Mouse (Mus musculus) left cerebral cortex, adult 8-10 months (tissue): Measurements from ENCODE around the gene Aqp3. TPM values are rescaled to one million over a fixed set of nuclear protein-coding genes. Genes with fewer than 3 reads are reported as not detected.
"Not testable (repeated sequence)": the region's sequence is repeated elsewhere in the genome, so short reads cannot be mapped to it uniquely, and the experiment has no call there.

ENCODE experiments used
- DNase-seq, 2 experiments: peaks; one replicate each; pipeline ENCODE4 v3.0.0; 2022; ENCODE audit warnings: low spot score in 2 of 2
- total RNA-seq, 4 experiments: library from RNA; stranded (reverse); gene quantifications; 2 replicates each; pipeline ENCODE4 v1.2.4; 2022

Gene Aqp3
- total RNA-seq, 4 experiments from 2014 or later, result not detected

DNA sequence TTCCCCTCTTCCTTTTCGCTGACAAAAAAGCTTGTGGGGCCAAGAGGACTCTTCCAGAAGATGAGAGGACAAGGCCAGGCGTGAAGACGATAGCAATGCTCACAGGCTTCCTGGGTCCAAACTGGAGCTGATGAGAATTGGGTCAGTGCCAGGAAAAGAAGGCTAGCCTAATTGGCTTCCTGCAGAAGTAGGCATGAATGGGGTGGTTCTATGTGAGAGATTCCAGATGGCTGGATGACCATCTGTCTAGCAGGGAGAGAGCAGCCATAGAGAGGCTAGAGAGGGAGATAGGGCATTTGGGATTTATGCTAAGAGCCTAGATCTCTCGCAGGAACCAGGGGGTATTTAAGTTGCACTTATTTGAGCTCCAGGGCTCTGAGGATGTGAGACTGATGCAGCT is 9.5 kb upstream of the Aqp3 start:
- DNase-seq, result no peak

DNA sequence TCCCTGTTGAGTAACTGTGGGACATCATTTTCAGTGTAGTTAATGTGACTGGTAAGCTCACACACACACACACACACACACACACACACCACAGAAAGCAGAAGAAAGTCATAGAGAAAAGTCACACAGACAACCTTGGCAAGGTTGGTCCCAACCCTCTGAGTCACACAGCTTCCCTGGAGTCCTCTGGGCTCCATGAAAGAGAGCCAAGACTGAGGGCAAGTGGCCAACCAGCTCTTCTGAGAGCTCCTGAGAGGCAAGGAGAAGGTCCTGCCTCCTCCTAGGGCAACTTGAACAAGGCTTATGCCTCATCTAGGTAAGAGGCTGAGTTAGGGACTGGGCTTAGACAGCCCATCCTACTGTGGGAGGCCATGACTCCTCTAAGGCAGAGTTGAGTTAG is 4.9 kb upstream of the Aqp3 start:
- DNase-seq, result no peak

DNA sequence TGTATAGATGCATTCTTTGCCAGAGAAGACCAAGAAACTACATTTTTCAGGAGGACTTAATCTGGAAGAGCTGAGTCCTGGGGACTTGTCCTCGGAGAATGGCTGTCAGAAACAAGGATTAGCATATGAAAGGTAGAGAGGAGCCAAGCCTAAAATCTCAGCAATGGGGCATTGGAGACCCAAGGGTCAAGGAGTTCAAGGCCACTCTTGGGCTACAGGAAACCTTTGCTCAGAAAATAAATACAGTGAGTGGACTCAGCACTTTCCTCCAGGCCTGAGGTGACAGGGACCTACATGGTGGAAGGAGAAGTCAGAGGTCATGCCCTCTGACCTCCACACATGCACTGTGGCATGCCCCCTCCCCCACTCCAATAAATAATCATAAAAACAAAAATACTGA is 3.0 kb upstream of the Aqp3 start:
- DNase-seq, result no peak

DNA sequence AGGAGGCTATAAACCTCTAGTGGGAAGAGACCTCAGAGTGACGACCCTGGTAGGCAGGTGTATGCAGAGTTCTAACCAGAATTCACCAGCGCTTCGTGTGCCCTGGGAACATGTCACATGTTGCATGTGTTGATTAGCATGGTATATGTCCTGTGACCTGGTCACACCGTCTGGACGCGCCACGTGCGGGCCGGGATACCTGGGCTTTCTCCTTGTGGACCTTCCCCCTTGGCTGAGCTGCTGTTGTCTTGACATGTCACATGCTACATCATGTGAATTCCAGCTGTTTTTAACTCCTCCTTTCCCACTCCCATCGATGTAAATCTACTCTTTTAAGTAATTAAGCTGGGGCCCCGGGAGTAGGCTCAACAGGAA is 581 bp upstream of the Aqp3 start:
- no peak for DNase-seq

DNA sequence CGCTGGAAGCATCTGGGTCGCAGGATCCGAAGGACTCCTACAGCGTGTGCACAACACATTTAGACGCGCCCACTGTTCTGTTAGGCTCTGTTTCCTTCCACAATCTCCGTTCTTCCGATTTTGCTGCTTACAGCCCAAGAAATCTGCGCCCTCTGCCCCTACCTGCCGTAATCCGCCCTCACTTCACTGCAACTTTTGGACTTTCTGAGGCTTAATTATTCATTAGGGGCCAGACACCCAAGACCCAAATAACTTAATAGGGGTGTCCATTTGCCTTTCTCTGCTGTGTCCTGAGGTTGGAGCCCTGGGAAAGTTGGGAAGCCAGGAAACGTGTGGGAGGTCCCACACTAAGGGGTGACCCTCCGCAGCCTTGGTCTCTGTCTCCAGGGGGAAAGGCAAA is 602 bp downstream of the Aqp3 start:
- no peak for DNase-seq

DNA sequence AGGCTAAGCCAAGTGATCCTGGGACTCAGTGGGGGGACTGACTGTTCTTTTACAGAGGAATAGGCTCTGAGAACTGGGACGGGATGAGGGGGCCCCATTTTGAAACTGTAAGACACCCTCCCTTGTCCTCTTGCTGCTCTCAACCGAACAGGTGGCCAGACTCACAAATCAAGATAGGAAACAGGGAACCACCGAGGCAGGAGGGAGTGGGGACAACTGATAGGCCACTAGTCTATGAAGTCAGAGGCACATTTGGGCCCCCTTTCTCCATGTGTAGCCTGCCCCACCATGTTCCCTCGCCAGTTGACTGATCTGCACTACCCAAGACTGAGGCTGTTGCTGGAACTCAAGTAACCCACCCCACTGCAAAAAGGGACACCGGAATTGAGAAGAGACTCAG is 1.2 kb downstream of the Aqp3 start:
- DNase-seq, result no peak

DNA sequence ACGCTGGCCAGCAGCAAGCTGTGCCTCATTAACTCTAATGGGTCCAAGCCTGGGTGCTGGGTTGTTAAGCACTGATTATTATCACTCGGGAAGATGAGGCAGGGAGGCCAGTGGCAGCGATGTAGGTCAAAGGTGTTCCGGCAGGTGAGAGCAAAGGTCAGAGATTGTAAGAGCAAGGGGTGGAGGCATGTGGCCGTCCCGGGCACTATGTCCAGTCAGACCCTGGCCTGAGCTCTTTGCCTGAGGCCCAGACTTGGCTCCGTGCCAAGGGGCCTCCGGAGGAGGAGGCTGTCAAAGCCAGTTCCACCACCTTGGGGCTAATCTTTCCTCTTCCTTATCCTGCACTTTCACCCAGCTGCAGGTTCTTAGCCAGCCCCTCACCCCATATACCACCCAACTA is 1.8 kb downstream of the Aqp3 start:
- no peak for DNase-seq

DNA sequence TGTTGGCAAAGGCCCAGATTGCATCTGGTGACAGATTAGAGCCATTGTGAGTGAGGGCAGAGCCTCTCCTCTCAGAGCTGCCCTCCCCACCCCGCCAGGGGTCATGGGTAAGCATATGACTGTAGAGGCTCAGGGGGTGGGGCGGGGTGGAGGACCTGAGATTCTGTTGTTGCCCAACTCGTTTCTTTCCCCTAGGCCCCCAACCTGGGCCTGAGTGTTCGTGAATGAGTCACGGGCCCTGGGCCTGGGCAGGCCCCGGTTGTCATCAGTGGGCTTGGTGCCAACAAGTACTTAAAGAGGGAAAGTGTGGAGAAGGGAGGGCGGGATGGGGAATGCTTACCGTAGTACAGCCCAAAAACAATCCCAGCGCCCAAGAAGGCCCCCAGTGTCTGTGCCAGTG is 3.6 kb downstream of the Aqp3 start:
- DNase-seq, result no peak

DNA sequence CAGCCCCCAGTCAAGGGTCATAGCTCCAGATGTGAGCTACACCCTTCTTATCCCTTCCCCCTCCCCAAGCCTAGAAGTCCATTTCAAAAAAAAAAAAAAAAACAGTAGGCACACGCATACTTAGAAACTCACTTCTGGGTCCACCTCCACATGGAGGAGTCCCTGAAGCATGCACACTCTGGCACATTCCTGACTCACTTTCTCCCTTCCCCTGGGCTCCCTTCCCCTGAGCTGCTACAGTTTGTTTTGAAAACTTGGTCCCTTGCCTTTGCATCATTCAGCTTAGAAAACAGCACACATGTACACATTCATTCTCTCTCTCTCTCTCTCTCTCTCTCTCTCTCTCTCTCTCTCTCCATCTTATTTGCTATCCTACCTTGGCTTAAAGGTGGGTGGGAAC is 5.0 kb downstream of the Aqp3 start:
- DNase-seq, result no peak

DNA sequence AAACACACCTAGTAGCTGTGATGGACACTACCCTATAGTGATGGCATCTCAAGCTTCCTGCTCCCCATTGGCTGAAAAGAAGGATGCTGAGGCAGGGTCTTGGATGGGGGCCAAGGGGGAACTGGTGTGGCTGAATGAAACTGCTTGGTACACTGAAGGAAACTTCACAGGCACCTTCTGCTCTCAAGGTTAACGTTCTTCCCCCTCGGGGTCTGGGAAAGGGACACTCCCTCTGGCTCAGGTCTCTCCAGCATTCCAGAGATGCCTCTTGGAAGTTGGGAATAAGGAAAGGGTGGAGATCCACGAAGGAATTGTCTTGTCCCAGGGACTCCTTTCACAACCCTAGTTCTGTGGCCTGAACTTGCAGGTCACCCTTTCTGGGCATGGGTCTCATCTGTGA is 6.6 kb downstream of the Aqp3 start:
- no peak for DNase-seq

DNA sequence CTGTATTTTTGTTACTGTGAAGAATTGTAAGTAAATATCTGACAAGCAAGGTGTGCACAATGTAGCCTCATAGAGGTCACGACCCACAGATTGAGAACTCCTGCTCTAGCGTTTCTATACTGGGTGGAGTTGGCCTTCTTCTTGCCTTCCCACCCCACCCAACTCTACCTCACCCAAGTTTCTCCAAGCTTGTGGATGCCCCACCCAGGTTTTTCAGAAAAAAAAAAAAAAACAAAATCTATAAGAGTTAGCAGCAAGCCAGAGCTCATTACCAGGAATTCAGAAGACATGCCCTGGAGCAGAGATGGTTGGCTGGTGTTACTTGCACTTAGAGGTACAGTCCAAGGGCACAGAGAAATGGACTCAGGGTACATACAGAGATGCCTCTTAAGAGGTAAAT is 8.3 kb downstream of the Aqp3 start:
- no peak for DNase-seq

DNA sequence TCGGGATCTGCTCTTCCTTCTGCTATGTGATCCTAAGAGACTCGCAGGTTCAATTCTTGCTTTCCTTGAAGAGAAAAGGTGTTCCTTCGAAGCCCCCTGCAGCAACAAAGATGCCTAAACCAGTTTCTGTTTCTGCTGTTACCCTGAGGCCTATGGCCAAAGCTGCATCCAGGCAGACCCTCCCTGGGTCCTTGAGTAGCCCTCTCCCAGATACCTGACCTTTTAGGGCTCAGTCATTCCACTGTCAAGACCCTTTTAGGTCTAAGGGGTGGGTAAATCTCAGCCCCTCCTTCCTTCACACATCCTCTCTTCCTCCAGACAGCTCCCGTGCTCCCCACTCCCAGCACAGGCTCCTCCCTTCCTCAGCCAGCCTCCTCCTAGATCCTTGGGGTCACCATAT is 8.8 kb downstream of the Aqp3 start:
- no peak for DNase-seq

DNA sequence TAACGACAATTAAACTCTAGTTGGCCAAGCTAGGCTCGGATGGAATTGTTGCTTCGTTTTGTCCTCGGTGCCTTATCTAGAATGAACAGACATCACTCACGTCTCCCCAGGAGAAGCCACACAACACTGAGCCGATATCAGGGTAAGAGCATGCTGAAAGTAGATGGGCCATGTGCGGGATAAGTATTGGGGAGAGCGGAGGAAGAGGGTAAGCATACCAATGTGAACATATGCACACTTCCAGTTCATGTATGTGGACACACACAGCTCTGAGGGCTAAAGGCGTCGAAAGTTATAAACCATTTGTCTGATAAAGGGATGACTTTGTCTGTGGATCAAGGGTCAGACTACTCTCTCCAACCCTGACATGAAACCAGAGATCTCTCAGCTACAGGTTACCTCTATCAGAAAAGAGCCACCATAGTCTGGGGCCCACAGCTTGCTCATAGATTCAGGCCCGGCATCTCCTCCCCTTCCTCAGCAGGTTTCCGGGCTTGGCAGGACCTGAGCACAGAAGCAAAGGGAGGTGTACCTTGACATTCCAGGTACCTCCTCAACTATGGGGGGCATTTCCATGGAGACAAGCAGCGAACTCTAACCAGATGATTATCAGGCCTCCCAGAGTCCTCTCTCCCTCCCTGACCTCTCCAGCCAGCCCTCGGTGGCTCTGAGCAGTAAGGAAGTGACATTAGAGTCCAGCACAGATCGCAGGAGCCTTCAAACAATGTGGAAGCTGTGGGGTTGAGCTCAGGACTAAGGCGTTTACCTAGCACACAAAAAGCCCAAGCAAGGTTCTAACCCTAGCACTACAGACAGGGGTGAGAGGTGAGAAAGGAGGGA is 10.3 kb downstream of the Aqp3 start:
- DNase-seq, result no peak

DNA sequence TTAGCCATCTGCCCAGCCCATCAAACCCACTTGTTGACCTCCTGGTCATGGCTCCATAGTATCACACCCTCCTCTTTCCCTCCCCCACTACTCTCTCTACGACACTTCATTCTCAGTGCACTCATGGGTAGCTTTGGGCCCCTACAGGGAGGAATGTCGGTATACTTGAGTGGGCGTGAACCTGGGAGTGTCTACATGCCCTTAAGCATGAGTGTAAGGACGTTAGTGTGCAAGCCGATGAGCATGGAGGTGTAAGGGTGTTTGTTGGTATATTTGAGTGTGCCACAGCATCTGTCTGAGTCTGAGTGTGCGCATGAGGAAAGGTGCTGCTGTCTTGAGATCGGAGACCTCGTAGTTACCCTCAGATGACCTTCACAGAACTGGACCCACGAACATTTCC is 11.0 kb downstream of the Aqp3 start:
- DNase-seq, result no peak

DNA sequence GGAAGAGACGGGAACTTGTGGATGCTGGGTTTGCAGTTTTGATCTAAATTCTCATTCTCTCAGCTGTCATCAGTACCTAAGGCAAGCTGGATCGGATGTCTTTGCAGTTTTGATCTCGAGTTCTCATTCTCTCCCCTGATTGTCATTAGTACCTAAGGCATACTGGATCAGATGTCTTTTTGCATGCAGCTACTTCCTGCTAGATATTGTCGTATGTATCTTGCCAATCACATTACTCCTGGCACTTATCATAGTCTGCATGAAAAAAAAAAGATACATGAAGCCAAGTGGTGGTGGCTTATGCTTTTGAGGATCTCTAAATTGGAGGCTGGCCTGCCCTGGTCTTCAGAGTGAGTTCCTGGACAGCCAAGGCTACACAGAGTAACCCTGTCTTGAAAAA is 13.2 kb downstream of the Aqp3 start:
- no peak for DNase-seq

DNA sequence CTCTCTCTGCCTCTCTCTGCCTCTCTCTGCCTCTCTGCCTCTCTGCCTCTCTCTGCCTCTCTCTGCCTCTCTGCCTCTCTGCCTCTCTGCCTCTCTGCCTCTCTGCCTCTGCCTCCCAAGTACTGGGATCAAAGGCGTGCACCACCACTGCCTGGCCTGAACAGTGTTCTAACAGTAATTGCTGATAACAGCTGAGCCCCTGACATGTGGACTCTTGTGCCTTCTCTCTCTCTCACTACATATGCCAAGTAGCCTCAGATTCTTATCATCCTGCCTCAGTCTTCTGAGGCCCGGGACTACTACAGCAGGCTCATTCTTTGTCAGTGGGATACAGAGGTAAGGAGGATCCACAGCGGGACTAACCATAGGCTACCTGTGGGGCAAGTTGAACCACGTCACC is 15.2 kb downstream of the Aqp3 start:
- not testable (repeated sequence) for DNase-seq

DNA sequence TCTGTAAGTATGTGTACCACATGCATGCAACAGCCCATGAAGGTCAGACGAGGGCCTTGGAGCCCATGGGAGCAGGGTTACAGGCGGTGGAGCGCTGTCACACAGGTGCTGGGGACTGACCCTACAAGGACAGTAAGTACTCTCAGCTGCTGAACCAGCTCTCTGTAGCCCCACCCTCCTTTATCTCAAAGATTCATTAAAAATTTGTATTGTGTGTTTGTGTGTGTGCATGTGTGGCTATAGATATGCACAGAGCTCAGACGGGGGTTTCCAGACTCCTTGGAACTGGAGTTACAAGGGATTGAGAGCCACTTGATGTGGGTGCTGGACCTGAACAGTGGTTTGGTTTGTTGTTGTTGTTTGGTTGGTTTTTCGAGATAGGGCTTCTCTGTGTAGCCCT is 16.2 kb downstream of the Aqp3 start:
- no peak for DNase-seq

DNA sequence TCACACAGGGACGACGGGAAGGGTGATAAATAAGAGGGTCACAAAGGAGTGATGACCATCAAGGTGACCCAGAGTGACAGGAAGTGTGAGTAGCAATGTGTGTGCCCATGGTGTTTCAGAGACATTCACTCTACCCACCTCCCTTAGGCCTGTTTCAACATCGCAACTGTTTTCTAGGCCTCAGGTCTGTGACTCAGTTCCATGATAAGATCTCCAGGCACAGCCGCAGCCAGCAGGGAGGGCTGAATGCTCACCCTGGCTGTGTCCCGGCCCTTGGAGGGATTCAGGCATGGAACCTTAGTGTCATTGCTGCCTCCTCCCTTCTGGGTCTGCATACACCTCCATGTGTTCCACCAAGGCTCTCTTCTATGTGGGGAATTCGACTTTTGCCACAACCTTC is 19.3 kb downstream of the Aqp3 start:
- DNase-seq, result no peak

DNA sequence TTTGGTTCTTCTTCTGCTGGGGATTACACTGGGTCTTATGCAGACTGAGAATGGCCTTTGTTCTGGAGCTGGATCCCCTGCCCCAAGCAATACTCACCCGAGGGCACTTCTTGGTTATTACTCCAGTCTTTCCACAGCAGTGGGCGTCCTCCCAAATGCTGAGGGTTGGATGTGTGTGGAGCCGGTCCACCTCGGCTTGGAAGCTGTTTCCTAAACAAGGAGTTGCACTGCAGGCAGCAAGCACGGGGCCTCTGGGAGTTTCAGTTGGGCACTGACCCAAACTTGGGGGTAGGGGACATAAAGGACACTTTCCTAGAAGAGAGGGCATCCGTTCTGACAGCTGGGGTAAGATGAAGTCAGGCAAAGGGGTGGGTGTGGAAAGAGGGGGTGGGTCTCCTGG is 23.5 kb downstream of the Aqp3 start:
- DNase-seq, result no peak

DNA sequence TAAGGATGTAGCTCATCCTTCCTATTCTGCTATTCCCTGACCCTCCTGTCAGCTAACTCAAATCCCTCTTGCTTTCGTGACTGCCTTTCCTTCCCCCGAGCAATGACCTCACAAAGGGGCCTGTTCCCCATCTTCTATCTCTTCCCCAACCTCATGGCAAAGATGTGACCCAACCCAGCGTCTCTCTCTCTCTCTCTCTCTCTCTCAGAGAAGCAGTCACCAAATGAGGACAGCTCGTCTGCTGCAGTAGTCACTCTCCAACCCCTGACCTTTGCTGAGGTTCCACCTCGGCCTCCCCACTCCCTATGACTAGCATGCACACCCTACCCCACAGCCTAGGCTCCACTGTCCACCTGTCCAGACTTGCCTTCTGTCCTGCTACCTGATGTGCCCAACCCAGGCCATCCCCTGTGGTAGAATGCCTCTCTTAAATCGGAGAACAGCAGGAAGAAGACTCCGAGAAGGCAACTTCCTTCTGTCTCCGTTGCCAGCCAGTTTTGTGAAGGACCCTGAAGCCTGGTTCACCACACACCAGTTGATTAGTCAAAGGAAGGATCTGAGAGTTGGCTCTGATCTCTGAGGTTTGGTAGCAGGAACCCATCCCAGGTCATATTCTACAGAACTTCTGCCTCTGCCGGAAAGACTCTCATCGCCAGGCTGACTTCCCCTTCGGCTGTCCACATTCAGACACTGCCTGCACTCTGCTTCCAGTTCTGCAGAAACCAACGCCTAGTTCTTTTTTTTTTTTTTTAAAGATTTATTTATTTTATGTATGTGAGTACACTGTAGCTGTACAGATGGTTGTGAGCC is 24.8 kb downstream of the Aqp3 start:
- DNase-seq, result no peak

DNA sequence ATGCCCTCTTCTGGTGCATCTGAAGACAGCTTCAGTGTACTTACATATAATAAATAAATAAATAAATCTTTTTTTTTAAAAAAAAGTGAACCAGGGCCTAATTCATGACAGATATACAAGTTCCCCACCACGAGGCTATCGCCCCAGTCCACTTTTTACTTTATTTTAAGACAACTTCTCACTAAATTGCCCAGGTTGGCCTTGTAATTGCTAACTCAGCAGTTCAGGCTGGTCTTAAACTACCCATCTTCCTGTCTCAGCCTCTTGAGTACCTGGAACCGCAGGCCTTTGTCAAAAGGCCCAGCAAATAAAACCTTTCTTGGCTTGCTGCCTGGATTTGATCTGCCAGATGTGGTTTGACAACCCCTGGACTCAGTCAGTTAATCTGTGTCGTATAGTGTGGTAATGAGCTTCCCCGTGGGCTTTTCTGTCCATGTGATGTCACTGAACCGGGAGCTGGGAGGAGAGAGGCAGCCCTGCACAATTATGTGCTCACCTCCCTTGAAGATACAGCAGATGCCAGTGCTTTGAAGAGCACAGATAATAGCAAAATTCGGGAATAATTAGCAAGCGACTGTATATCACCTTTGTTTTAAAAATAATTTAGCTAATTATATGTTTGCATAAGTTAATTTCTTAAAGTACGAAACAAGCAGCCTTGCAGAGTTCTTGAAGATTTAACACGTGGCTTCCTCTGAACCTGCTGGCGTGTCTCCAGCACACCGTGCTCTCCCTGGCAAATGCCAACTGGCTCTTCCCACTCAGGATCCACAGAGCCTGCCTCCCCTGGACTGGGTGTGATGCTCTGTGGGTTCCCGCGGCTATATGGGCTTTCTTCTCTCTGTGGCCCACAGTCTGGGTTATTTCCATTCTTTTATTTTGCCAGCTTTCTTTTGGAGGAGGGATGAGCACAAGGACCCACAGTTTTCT is 26.2 kb downstream of the Aqp3 start:
- DNase-seq, result no peak

DNA sequence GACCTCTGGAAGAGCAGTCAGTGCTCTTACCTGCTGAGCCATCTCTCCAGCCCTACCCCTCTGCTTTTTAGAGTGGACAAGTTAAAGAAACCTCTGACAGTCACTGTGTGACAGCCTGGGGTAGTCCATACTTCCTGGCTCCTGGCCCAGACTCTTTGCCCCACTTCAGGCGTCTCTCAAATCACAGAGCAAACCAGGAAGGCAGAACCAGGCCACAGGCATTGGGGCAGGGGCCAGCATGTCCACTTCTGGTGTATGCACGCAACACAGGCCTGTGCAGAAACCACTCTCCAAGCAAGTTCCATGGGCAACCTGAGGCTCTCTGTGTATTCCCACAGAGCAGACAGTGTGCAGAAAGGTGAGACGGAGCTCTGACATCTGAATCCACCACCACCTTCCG is 32.8 kb downstream of the Aqp3 start:
- no peak for DNase-seq
